Mouse (Mus musculus): Measurements from ENCODE around the gene Oxsr1. TPM values are rescaled to one million over a fixed set of nuclear protein-coding genes. Genes with fewer than 3 reads are reported as not detected.
A peak's percentile ranks its signal among the peaks of the same experiment; 100 is the strongest.

Oxsr1 gene
- polyA plus RNA-seq, 1 experiment from 2014 or later, result 3.8 TPM

DNA sequence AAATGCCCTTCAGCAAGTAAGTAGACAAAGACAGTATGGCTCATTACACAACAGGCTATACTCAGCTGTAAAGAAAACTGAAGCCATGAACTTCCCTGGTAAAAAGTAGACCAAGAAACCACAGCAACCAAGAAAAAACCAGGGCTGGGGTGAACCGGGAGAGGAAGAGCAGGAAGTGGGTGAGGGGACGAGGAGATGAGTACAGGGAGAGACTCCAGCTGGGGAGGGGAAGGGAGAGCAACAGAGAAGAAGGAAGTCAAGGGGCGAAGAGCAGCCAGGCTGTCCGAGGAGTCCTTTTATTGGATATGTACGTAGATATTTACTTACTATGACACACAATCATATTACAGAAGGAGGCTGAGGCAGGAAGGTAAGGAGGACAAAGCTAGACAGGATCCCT is 74.2 kb downstream of the Oxsr1 start:
- DNase-seq, result no peak
- no peak overlapping the region for H3K4me3 ChIP-seq (ENCODE audit: low read depth, low read length)
- H3K4me2 ChIP-seq (ENCODE audit: low read depth, low read length), result no peak overlapping the region
- peak overlapping the region; percentile 23 for H3K27ac ChIP-seq (ENCODE audit: low read depth)
- TF ChIP-seq CTCF (IDR thresholded peaks at IDR 0.05; ENCODE audit: low read depth), result no peak
- TF ChIP-seq EP300 (IDR thresholded peaks at IDR 0.05; ENCODE audit: low read depth), result no peak
- peaks cover 31% of the 10 kb centered on the region for H3K36me3 ChIP-seq (replicated peaks; ENCODE audit: insufficient read depth, low read length)
- no peak overlapping the region for H3K9ac ChIP-seq (replicated peaks)
- ATAC-seq, result no peak
- H3K4me1 ChIP-seq (ENCODE audit: insufficient read depth), result no peaks in the 10 kb centered on the region
- H3K9me3 ChIP-seq (ENCODE audit: low read length), result no peaks in the 10 kb centered on the region
- H3K27me3 ChIP-seq (ENCODE audit: insufficient read depth, low read length), result no peaks in the 10 kb centered on the region
- 45% methylated on average over 5 of the region's 5 CpGs for WGBS (ENCODE audit: insufficient replicate concordance)

DNA sequence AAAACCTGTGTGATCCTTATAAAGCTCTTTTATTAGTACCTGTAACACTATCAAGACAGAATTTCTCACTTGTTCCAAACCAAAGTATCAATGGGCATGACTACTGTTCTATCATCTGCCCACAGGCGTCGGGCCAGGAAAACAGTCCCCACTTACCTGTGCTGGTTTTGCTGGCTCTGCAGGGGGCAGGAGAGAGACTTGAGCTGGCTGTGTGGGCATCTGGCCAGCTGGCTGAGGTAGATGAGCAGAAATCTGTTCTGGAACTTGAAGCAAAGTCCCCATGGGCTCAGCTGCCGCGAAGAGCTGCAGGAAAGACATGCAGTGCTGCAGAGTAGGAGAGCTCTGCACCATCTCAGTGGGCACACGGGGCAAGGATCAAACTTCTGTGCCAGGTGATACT is 75.4 kb downstream of the Oxsr1 start:
- Histone ChIP-seq H3K27ac (ENCODE audit: low read depth) (no peak overlapping the region), H3K36me3 (replicated peaks; ENCODE audit: insufficient read depth, low read length) (peaks cover 31% of the 10 kb centered on the region), H3K4me3 (ENCODE audit: low read depth, low read length) (no peak overlapping the region), H3K4me1 (ENCODE audit: insufficient read depth) (no peaks in the 10 kb centered on the region), H3K9ac (replicated peaks) (no peak overlapping the region), H3K4me2 (ENCODE audit: low read depth, low read length) (no peak overlapping the region), H3K27me3 (ENCODE audit: insufficient read depth, low read length) (no peaks in the 10 kb centered on the region), H3K9me3 (ENCODE audit: low read length) (no peaks in the 10 kb centered on the region)
- WGBS (ENCODE audit: insufficient replicate concordance), result 84% methylated on average over 5 of the region's 5 CpGs
- TF ChIP-seq EP300 (IDR thresholded peaks at IDR 0.05; ENCODE audit: low read depth), result no peak
- TF ChIP-seq CTCF (IDR thresholded peaks at IDR 0.05; ENCODE audit: low read depth), result peak; percentile 36
- DNase-seq (peak; percentile 24), ATAC-seq (no peak)

DNA sequence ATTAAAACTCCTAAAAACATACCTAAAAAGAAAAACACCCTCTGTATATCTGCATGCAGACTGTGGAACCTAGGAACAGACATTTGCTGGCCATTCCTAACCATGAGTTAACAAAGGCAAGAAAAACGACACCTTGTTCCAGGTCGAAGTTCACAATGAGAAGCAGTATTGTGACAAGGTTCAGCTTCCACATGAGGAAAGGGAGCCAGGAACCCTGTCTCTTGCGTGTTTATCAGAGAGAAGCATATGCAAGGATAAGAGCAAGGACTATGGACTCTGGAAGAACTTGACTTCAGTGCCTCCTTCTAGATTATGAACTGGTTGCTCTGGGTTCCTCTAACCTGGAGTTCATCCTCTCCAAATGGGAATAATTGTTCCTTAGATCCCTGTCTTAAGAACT is 78.2 kb downstream of the Oxsr1 start:
- no peak for TF ChIP-seq CTCF (IDR thresholded peaks at IDR 0.05; ENCODE audit: low read depth)
- TF ChIP-seq EP300 (IDR thresholded peaks at IDR 0.05; ENCODE audit: low read depth), result no peak
- H3K27me3 ChIP-seq (ENCODE audit: insufficient read depth, low read length), result no peaks in the 10 kb centered on the region
- no peaks in the 10 kb centered on the region for H3K9me3 ChIP-seq (ENCODE audit: low read length)
- no peak overlapping the region for H3K4me3 ChIP-seq (ENCODE audit: low read depth, low read length)
- H3K9ac ChIP-seq (replicated peaks), result no peak overlapping the region
- H3K4me1 ChIP-seq (ENCODE audit: insufficient read depth), result no peaks in the 10 kb centered on the region
- no peak overlapping the region for H3K27ac ChIP-seq (ENCODE audit: low read depth)
- H3K4me2 ChIP-seq (ENCODE audit: low read depth, low read length), result no peak overlapping the region
- DNase-seq (no peak), ATAC-seq (no peak)
- H3K36me3 ChIP-seq (replicated peaks; ENCODE audit: insufficient read depth, low read length), result peaks cover 41% of the 10 kb centered on the region
- 81% methylated on average over 3 of the region's 3 CpGs for WGBS (ENCODE audit: insufficient replicate concordance)

DNA sequence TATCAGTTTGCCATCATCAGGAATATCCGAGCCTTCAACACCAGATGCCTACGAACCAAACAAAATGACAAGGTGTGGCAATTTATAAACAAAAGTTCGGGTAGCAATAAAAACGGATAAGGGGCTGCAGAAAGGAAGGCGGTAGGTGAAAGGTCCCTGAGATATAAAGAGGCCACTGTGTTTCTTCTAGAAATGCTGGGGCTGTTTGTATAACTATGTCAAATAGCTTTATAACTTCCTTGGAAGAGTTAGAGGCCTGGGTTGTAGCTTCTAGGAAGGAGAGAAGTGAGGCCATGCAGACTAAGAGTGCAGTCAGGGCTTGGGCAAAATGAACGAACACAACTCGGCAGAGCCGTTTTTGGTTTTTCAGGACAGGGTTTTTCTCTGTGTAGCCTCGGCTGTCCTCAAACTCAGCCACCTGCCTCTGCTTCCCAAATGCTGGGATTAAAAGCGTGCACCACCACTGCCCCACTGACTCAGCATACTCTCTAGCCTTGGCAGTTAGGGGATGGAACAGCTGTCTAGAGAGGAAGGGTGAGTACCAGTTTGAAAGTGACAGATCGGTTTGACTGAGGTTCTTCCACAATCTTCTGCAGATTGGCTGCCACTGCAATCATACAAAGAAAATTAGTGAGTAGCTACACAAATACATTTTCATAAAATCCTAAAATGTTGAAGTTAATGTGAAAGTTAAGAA is 80.9 kb downstream of the Oxsr1 start:
- ATAC-seq, result no peak
- TF ChIP-seq CTCF (IDR thresholded peaks at IDR 0.05; ENCODE audit: low read depth) (no peak), EP300 (IDR thresholded peaks at IDR 0.05; ENCODE audit: low read depth) (no peak)
- peaks cover 42% of the 10 kb centered on the region for H3K36me3 ChIP-seq (replicated peaks; ENCODE audit: insufficient read depth, low read length)
- no peak for DNase-seq
- H3K27me3 ChIP-seq (ENCODE audit: insufficient read depth, low read length), result no peaks in the 10 kb centered on the region
- H3K9me3 ChIP-seq (ENCODE audit: low read length), result no peaks in the 10 kb centered on the region
- no peak overlapping the region for H3K4me2 ChIP-seq (ENCODE audit: low read depth, low read length)
- WGBS (ENCODE audit: insufficient replicate concordance), result 82% methylated on average over 11 of the region's 11 CpGs
- H3K4me3 ChIP-seq (ENCODE audit: low read depth, low read length), result no peak overlapping the region
- no peak overlapping the region for H3K27ac ChIP-seq (ENCODE audit: low read depth)
- no peak overlapping the region for H3K9ac ChIP-seq (replicated peaks)
- no peaks in the 10 kb centered on the region for H3K4me1 ChIP-seq (ENCODE audit: insufficient read depth)

DNA sequence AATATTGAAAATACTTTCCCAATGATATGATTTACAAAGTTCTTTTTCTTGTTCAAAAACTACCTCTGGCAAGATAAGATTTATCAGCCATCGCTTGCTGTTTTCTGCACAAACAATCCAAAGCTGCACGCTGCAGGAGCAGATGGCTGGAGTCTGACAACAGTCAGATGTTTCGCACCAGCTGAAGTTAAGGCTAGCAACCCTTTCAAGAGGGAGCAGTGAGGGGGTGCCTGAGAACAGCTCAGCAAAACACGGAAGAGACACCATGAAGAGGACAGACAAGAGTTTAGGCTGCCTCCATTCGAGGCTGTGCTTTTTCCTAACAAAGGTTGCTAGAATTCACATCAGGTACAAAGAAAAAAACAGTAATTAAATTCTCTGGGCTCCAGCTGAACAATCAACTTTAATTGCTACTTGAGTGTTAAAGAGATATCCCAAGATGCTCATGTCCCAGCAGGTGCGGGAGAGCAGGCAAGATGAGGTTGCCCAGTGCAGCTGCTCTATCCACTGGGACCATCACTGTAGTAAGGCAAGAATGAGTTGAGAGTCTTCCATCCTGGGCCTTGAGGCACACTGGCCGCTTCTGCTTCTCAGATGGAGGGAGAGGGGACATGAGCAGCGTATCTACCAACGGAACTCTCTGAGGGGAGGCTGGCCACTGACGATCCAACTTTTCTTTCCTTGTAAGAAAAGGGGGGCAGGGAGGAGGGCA is 81.8 kb downstream of the Oxsr1 start:
- TF ChIP-seq EP300 (IDR thresholded peaks at IDR 0.05; ENCODE audit: low read depth) (no peak), CTCF (IDR thresholded peaks at IDR 0.05; ENCODE audit: low read depth) (no peak)
- 83% methylated on average over 10 of the region's 10 CpGs for WGBS (ENCODE audit: insufficient replicate concordance)
- no peak overlapping the region for H3K9ac ChIP-seq (replicated peaks)
- DNase-seq (no peak), ATAC-seq (no peak)
- H3K27me3 ChIP-seq (ENCODE audit: insufficient read depth, low read length), result no peaks in the 10 kb centered on the region
- no peak overlapping the region for H3K4me3 ChIP-seq (ENCODE audit: low read depth, low read length)
- H3K27ac ChIP-seq (ENCODE audit: low read depth), result no peak overlapping the region
- H3K9me3 ChIP-seq (ENCODE audit: low read length), result no peaks in the 10 kb centered on the region
- peaks cover 41% of the 10 kb centered on the region for H3K36me3 ChIP-seq (replicated peaks; ENCODE audit: insufficient read depth, low read length)
- no peaks in the 10 kb centered on the region for H3K4me1 ChIP-seq (ENCODE audit: insufficient read depth)
- no peak overlapping the region for H3K4me2 ChIP-seq (ENCODE audit: low read depth, low read length)

DNA sequence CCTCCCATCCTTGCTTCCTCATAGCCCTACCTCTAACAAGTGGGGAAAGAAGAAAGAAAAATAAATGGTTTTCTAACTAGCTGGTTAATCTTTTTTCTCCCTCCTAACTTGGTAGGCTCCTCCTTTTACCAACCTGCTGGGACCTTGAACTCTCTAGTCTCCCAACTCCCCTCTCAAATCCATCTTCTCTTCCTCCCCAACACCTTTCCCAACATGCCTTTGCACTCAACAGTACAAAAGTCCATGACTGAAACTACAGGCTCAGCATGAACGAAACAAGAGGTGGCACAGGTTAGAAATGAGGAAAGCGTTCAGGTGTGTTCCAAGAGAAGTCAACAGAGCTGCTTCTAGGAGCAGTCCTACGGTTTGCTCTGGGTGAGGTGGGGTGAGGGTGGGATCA is 83.0 kb downstream of the Oxsr1 start:
- Histone ChIP-seq H3K4me1 (ENCODE audit: insufficient read depth) (no peaks in the 10 kb centered on the region), H3K9ac (replicated peaks) (no peak overlapping the region), H3K4me2 (ENCODE audit: low read depth, low read length) (no peak overlapping the region), H3K4me3 (ENCODE audit: low read depth, low read length) (no peak overlapping the region), H3K27ac (ENCODE audit: low read depth) (no peak overlapping the region), H3K36me3 (replicated peaks; ENCODE audit: insufficient read depth, low read length) (peaks cover 35% of the 10 kb centered on the region), H3K27me3 (ENCODE audit: insufficient read depth, low read length) (no peaks in the 10 kb centered on the region), H3K9me3 (ENCODE audit: low read length) (no peaks in the 10 kb centered on the region)
- 87% methylated on average over 3 of the region's 3 CpGs for WGBS (ENCODE audit: insufficient replicate concordance)
- DNase-seq (no peak), ATAC-seq (no peak)
- TF ChIP-seq EP300 (IDR thresholded peaks at IDR 0.05; ENCODE audit: low read depth), result no peak
- TF ChIP-seq CTCF (IDR thresholded peaks at IDR 0.05; ENCODE audit: low read depth), result no peak

Data from liver, postnatal 0 days (tissue).